ENCODE assay signal across 12 mouse cellular contexts in the genomic region with DNA sequence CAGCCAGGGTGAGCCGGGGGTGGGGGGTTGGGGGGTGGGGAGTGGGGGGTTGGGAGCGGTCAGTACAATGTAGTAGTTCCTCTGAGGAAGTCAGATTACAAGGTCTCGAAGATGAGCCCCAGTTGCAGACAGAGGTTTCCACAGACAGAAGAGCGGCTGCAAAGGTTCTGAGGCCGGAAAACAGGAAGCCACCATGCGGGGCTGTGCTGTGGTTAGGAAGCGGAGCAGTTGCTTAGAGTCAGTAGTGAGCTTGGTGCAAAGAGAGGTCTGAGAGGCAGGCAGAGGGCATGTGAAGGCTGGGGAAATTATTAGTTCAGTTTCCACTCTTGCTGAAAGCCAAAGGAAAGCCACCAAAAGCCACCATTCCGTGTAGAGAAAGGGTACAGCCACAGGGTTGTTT.
A peak's percentile ranks its signal among the peaks of the same experiment; 100 is the strongest.
DNase-seq lines count a peak whose midpoint lies in the region; ATAC-seq and TF ChIP-seq lines count a peak whose summit lies in the region.
"Had no signal": no experiment of that assay in that cellular context is flagged by ENCODE, and none has a peak within 500 bp of the region (broad histone marks: within the 10 kb centered on the region; RNA-seq: fewer than 3 reads in every experiment).

No protein-coding gene starts in this region.

- no peaks in the 10 kb centered on the region for H3K79me2 ChIP-seq in CH12.LX (replicated peaks; ENCODE audit: control insufficient read depth, extremely low read depth, insufficient read depth, poor library complexity, severe bottlenecking)

- dilution Hi-C loops in CH12.LX (cut with MboI; ENCODE audit: extremely low pct_ligation_motif_present, extremely low pct_unique_long_range_greater_than_20kb, low sequenced_read_pairs), result no loop called here

- 21% methylated on average over 7 of the region's 8 CpGs for WGBS in liver, embryonic 12.5 days (ENCODE audit: insufficient replicate concordance)
- 71% methylated on average over 8 of the region's 8 CpGs for WGBS in stomach, postnatal 0 days

- no peak overlapping the region for H3K4me3 ChIP-seq in CH12.LX (replicated peaks in 1 of 3; ENCODE audit: low read depth in 2 of 3, low read length in 2 of 3, poor library complexity in 1 of 3)
- no peak overlapping the region for H3K4me3 ChIP-seq in liver, embryonic 12.5 days
- H3K4me3 ChIP-seq in stomach, postnatal 0 days (ENCODE audit: low read depth, low read length), result no peak overlapping the region

- peak overlapping the region; percentile 32; the same call in 1 of the 2 replicates for H3K4me2 ChIP-seq in CH12.LX (ENCODE audit: insufficient read depth, low read depth, poor library complexity, severe bottlenecking)
- H3K4me2 ChIP-seq in liver, embryonic 12.5 days, result no peak overlapping the region; the same call in 1 of the 2 replicates
- H3K4me2 ChIP-seq in stomach, postnatal 0 days (replicated peaks; ENCODE audit: low read depth), result no peak overlapping the region

- H3K9ac ChIP-seq in CH12.LX (ENCODE audit: insufficient read depth, low read depth), result peak overlapping the region; percentile 42; the same call in 1 of the 2 replicates
- no peak overlapping the region for H3K9ac ChIP-seq in liver, embryonic 12.5 days
- no peak overlapping the region for H3K9ac ChIP-seq in stomach, postnatal 0 days (ENCODE audit: low read length)

- no peaks in the 10 kb centered on the region for H3K36me3 ChIP-seq in CH12.LX (replicated peaks in 1 of 2; ENCODE audit: control insufficient read depth in 1 of 2, insufficient read depth in 1 of 2, low read length in 1 of 2)
- H3K36me3 ChIP-seq in liver, embryonic 12.5 days, result no peaks in the 10 kb centered on the region
- no peaks in the 10 kb centered on the region for H3K36me3 ChIP-seq in stomach, postnatal 0 days (ENCODE audit: control insufficient read depth, insufficient read depth, low read length)

- no peaks in the 10 kb centered on the region for H3K9me3 ChIP-seq in CH12.LX (replicated peaks; ENCODE audit: low read length)
- H3K9me3 ChIP-seq in liver, embryonic 12.5 days (replicated peaks), result no peaks in the 10 kb centered on the region
- H3K9me3 ChIP-seq in stomach, postnatal 0 days (ENCODE audit: control insufficient read depth, low read length), result no peaks in the 10 kb centered on the region

- no peak for TF ChIP-seq CTCF in CH12.LX (conservative IDR thresholded peaks at IDR 0.05 in 1 of 2, IDR thresholded peaks at IDR 0.05 in 1 of 2; ENCODE audit: low read depth in 2 of 2, low read length in 2 of 2)
- no peak for TF ChIP-seq CTCF in stomach, postnatal 0 days (IDR thresholded peaks at IDR 0.05; ENCODE audit: low read depth)

- no peak for ATAC-seq in liver, embryonic 12.5 days
- ATAC-seq in stomach, postnatal 0 days (ENCODE audit: low FRiP score, low TSS enrichment), result no peak
- ATAC-seq: Patski had no signal

- peak; percentile 72 for DNase-seq in CD4-positive, CD25-positive, alpha-beta regulatory T cell, adult 2 months (ENCODE audit: low read depth, low spot score)
- DNase-seq in CH12.LX (ENCODE audit: extremely low read depth), result peak; percentile 42
- DNase-seq in stomach, postnatal 0 days (ENCODE audit: low spot score), result no peak
- no peak for DNase-seq in heart, adult 11 months
- DNase-seq in frontal cortex, postnatal 10 days (ENCODE audit: low spot score in 2 of 2), result no peak
- no peak for DNase-seq in ovary, adult 18-20 months (ENCODE audit: low spot score)
- DNase-seq: adrenal gland, postnatal 10 days; gastrocnemius, postnatal 10 days; heart, postnatal 36 days; right cerebral cortex, postnatal 4 days had no signal

- TF ChIP-seq RAD21 in CH12.LX (IDR thresholded peaks at IDR 0.05; ENCODE audit: low read depth, low read length), result no peak

- no peak for TF ChIP-seq EP300 in CH12.LX (IDR thresholded peaks at IDR 0.05; ENCODE audit: low read length)
- TF ChIP-seq EP300 in stomach, postnatal 0 days (optimal IDR thresholded peaks at IDR 0.05), result no peak

- in situ Hi-C loops in CH12.LX (cut with MboI; ENCODE audit: low pct_ligation_motif_present, low pct_unique_long_range_greater_than_20kb, low sequenced_read_pairs), result no loop called here

- H3K27me3 ChIP-seq in CH12.LX (replicated peaks), result no peaks in the 10 kb centered on the region
- no peaks in the 10 kb centered on the region for H3K27me3 ChIP-seq in liver, embryonic 12.5 days (replicated peaks)
- no peaks in the 10 kb centered on the region for H3K27me3 ChIP-seq in stomach, postnatal 0 days (ENCODE audit: control insufficient read depth, insufficient read depth, low read length)
- H3K27me3 ChIP-seq: Patski had no signal

- no peak overlapping the region for H3K27ac ChIP-seq in CH12.LX (ENCODE audit: insufficient read depth, low read depth)
- 0 out of 2 replicates have a peak overlapping the region, but pooled peaks have one; percentile 23 for H3K27ac ChIP-seq in liver, embryonic 12.5 days
- 0 out of 2 replicates have a peak overlapping the region, but pooled peaks have one; percentile 13 for H3K27ac ChIP-seq in stomach, postnatal 0 days (replicated peaks)

- peaks cover 22 to 40% of the 10 kb centered on the region in 2 experiments for H3K4me1 ChIP-seq in CH12.LX (ENCODE audit: control insufficient read depth in 1 of 2, insufficient read depth in 2 of 2)
- peaks cover 26% of the 10 kb centered on the region for H3K4me1 ChIP-seq in liver, embryonic 12.5 days
- no peaks in the 10 kb centered on the region for H3K4me1 ChIP-seq in stomach, postnatal 0 days (replicated peaks; ENCODE audit: control insufficient read depth, insufficient read depth)

- no peak for TF ChIP-seq POLR2A in CH12.LX (IDR thresholded peaks at IDR 0.05; ENCODE audit: low read depth, low read length)

TF ChIP-seq in CH12.LX, 34 proteins besides CTCF, POLR2A, EP300 and RAD21:
- TF ChIP-seq ETS1 (conservative IDR thresholded peaks at IDR 0.05; ENCODE audit: low read depth, low read length) (no peak), BHLHE40 (IDR thresholded peaks at IDR 0.05; ENCODE audit: low read depth, low read length) (no peak), ELF1 (IDR thresholded peaks at IDR 0.05; ENCODE audit: low read depth, low read length) (peak; percentile 28; the same call in 1 of the 2 replicates), MEF2A (IDR thresholded peaks at IDR 0.05; ENCODE audit: borderline replicate concordance, low read depth, low read length) (no peak), ZMIZ1 (IDR thresholded peaks at IDR 0.05; ENCODE audit: low read depth, low read length) (no peak), MAX (IDR thresholded peaks at IDR 0.05; ENCODE audit: low read length) (no peak), MXI1 (IDR thresholded peaks at IDR 0.05; ENCODE audit: low read depth, low read length) (no peak)

Comparison
In these comparisons a context has a peak if more than half of its experiments do, and no peak if none do; other contexts are left out.
1. DNase-seq: peak in CD4-positive, CD25-positive, alpha-beta regulatory T cell, adult 2 months (single experiment) and CH12.LX (single experiment); none in stomach, postnatal 0 days (single experiment), heart, adult 11 months (single experiment), frontal cortex, postnatal 10 days (0 of 2) and ovary, adult 18-20 months (single experiment).